Mouse (Mus musculus) left cerebral cortex, postnatal 25 days (tissue): Measurements from ENCODE around the gene Oas1a. TPM values are rescaled to one million over a fixed set of nuclear protein-coding genes. Genes with fewer than 3 reads are reported as not detected.
A peak's percentile ranks its signal among the peaks of the same experiment; 100 is the strongest.

Experiments
- DNase-seq, 2 experiments: peaks; one replicate each; pipeline ENCODE4 v3.0.0; 2022; ENCODE audit warnings: low spot score in 2 of 2, mixed read lengths in 1 of 2
- intact Hi-C: fragments of 180-260 bp; cut with DNase I; formaldehyde crosslinking; loops from one replicate; pipeline ENCODE4 v1.15.1; 2025
- microRNA-seq, 2 experiments: library from miRNA; unstranded; fragments of <30 nt; microRNA quantifications; one replicate each; pipeline ENCODE4 v1.2.0; 2022
- total RNA-seq, 2 experiments: library from RNA; stranded (reverse); gene quantifications; 2 replicates each; pipeline ENCODE4 v1.2.3; 2021

Oas1a gene
- total RNA-seq, 2 experiments from 2014 or later: 0.25 TPM; not detected in 1

- intact Hi-C loops: no loop called here
- DNase-seq: peak in 1 of 2 experiments; percentile 28
Observed at GRCm38 (mm10) chr5:120859241-120859640, 48.1 kb downstream of the Oas1a start.

- intact Hi-C loops: no loop called here
- peak; percentile 13 to 17 for DNase-seq
Observed at GRCm38 (mm10) chr5:120849601-120850136, 57.7 kb downstream of the Oas1a start.

- intact Hi-C loops: no loop called here
- DNase-seq: no peak
Observed at GRCm38 (mm10) chr5:120847067-120847466, 60.3 kb downstream of the Oas1a start, which contains the start of gene Oas1f. Oas1f (plus strand) TSS chr5:120847367.

Small RNAs within 50 kb of the gene (microRNA-seq; reads per million reads assigned to microRNA genes)
- 0 reads per million in 2 experiments for gene Gm22907

Other genes starting within 250 kb of the Oas1a start
- 10 to 100 TPM; 68.9 to 71.2 TPM for gene Dtx1, start 195.6 kb downstream of the Oas1a start, total RNA-seq
- gene Oas2, start 157.7 kb downstream of the Oas1a start, total RNA-seq: under 1 TPM in 1 of 2 experiments, not detected in 1; 0.30 TPM
- gene Oas3, start 129.9 kb downstream of the Oas1a start, total RNA-seq: not detected
- not detected for gene Oas1e, start 112.0 kb downstream of the Oas1a start, total RNA-seq
- under 1 TPM; 0.66 to 0.94 TPM for gene Oas1c, start 95.0 kb downstream of the Oas1a start, total RNA-seq
- gene Oas1f, start 60.2 kb downstream of the Oas1a start, total RNA-seq: not detected
- gene Oas1h, start 46.1 kb downstream of the Oas1a start, total RNA-seq: not detected
- under 1 TPM in 1 of 2 experiments, not detected in 1; 0.30 TPM for gene Oas1g, start 19.9 kb downstream of the Oas1a start, total RNA-seq
- not detected for gene Oas1d, start 7.0 kb upstream of the Oas1a start, total RNA-seq
- 100 to 1,000 TPM; 314 to 322 TPM for gene Rph3a, start 102.6 kb upstream of the Oas1a start, total RNA-seq